Mouse (Mus musculus) G1E (cell line): ENCODE data around the gene Clcn3.

Experiments
- CTCF ChIP-seq: IDR thresholded peaks from 2 replicates; pipeline ENCODE4 v1.5.1; 2012; ENCODE audit warnings: low read depth, low read length, inconsistent platforms, mixed read lengths
- GATA1 ChIP-seq: IDR thresholded peaks from 2 replicates; pipeline ENCODE4 v1.6.1; 2012; ENCODE audit warnings: borderline replicate concordance, low read length, inconsistent platforms, mixed read lengths
- TAL1 ChIP-seq: conservative IDR thresholded peaks from 2 replicates; pipeline ENCODE4 v1.6.1; 2012; ENCODE audit warnings: low read depth, low read length, inconsistent platforms, mixed read lengths

- TF ChIP-seq CTCF (no peak), GATA1 (no peak), TAL1 (no peak)
These were observed 99.5 kb downstream of the Clcn3 start for GRCm38 (mm10) chr8:60883419-60884137.
